Comparison of ENCODE assay signal across 9 mouse cellular contexts in genomic region chr11:114785892-114786291, GRCm38 (mm10). TPM values are rescaled to one million over a fixed set of nuclear protein-coding genes. Genes with fewer than 3 reads are reported as not detected.
DNase-seq lines count a peak whose midpoint lies in the region; ATAC-seq lines count a peak whose summit lies in the region.
"Had no signal": no experiment of that assay in that cellular context is flagged by ENCODE, and none has a peak within 500 bp of the region (broad histone marks: within the 10 kb centered on the region; RNA-seq: fewer than 3 reads in every experiment).

No protein-coding gene starts in this region.

- H3K27me3 ChIP-seq in kidney, embryonic 14.5 days (ENCODE audit: control insufficient read depth, insufficient read depth, low read length), result peaks cover 52% of the 10 kb centered on the region
- peaks cover 52% of the 10 kb centered on the region for H3K27me3 ChIP-seq in embryonic facial prominence, embryonic 11.5 days (ENCODE audit: control insufficient read depth, insufficient read depth, low read length)
- peaks cover 34% of the 10 kb centered on the region for H3K27me3 ChIP-seq in hindbrain, embryonic 14.5 days (ENCODE audit: control insufficient read depth, insufficient read depth, low read length)
- H3K27me3 ChIP-seq in midbrain, embryonic 16.5 days (ENCODE audit: control insufficient read depth, insufficient read depth, low read depth, low read length), result peaks cover 8% of the 10 kb centered on the region

- H3K9ac ChIP-seq in kidney, embryonic 14.5 days (ENCODE audit: low read depth, low read length), result no peak overlapping the region
- 0 out of 2 replicates have a peak overlapping the region, but pooled peaks have one; percentile 25 for H3K9ac ChIP-seq in embryonic facial prominence, embryonic 11.5 days (replicated peaks; ENCODE audit: low read length)
- H3K9ac ChIP-seq in hindbrain, embryonic 14.5 days, result peak overlapping the region; percentile 48
- peak overlapping the region; percentile 58 for H3K9ac ChIP-seq in midbrain, embryonic 16.5 days (ENCODE audit: low read depth, low read length)

- H3K27ac ChIP-seq in kidney, embryonic 14.5 days (ENCODE audit: low read depth, low read length), result no peak overlapping the region
- no peak overlapping the region for H3K27ac ChIP-seq in embryonic facial prominence, embryonic 11.5 days (replicated peaks; ENCODE audit: low read depth, low read length)
- H3K27ac ChIP-seq in hindbrain, embryonic 14.5 days, result no peak overlapping the region
- no peak overlapping the region for H3K27ac ChIP-seq in midbrain, embryonic 16.5 days (ENCODE audit: low read length)

- peaks cover 6% of the 10 kb centered on the region; the same call in 1 of the 2 replicates for H3K4me1 ChIP-seq in kidney, embryonic 14.5 days (ENCODE audit: control insufficient read depth, insufficient read depth, low read length)
- peaks cover 2% of the 10 kb centered on the region; the same call in 1 of the 2 replicates for H3K4me1 ChIP-seq in embryonic facial prominence, embryonic 11.5 days (ENCODE audit: control insufficient read depth, insufficient read depth, low read length)
- no peaks in the 10 kb centered on the region; the same call in none of the 2 replicates for H3K4me1 ChIP-seq in hindbrain, embryonic 14.5 days (replicated peaks; ENCODE audit: control insufficient read depth, insufficient read depth, low read length)
- peaks cover 8% of the 10 kb centered on the region; the same call in 1 of the 2 replicates for H3K4me1 ChIP-seq in midbrain, embryonic 16.5 days (ENCODE audit: control insufficient read depth, insufficient read depth, low read length)

- no peaks in the 10 kb centered on the region for H3K9me3 ChIP-seq in kidney, embryonic 14.5 days (ENCODE audit: control insufficient read depth, low read length)
- no peaks in the 10 kb centered on the region for H3K9me3 ChIP-seq in embryonic facial prominence, embryonic 11.5 days (replicated peaks; ENCODE audit: control insufficient read depth, low read length)
- H3K9me3 ChIP-seq in hindbrain, embryonic 14.5 days (ENCODE audit: control insufficient read depth, low read length), result no peaks in the 10 kb centered on the region
- H3K9me3 ChIP-seq in midbrain, embryonic 16.5 days (replicated peaks; ENCODE audit: control insufficient read depth, low read length, poor library complexity, severe bottlenecking), result no peaks in the 10 kb centered on the region

- no peak for ATAC-seq in kidney, embryonic 14.5 days (ENCODE audit: low FRiP score, low TSS enrichment)
- ATAC-seq in embryonic facial prominence, embryonic 11.5 days (replicated peaks; ENCODE audit: insufficient number of reproducible peaks, low FRiP score, low TSS enrichment, low read depth), result no peak
- no peak for ATAC-seq in hindbrain, embryonic 14.5 days (ENCODE audit: low FRiP score)
- ATAC-seq in midbrain, embryonic 16.5 days, result no peak

- no peaks in the 10 kb centered on the region for H3K36me3 ChIP-seq in kidney, embryonic 14.5 days (ENCODE audit: control insufficient read depth, insufficient read depth, low read length)
- H3K36me3 ChIP-seq in embryonic facial prominence, embryonic 11.5 days (replicated peaks; ENCODE audit: control insufficient read depth, insufficient read depth, low read depth, low read length), result no peaks in the 10 kb centered on the region
- no peaks in the 10 kb centered on the region for H3K36me3 ChIP-seq in hindbrain, embryonic 14.5 days (replicated peaks; ENCODE audit: control insufficient read depth, insufficient read depth)
- H3K36me3 ChIP-seq in midbrain, embryonic 16.5 days (ENCODE audit: control insufficient read depth, insufficient read depth, low read length), result no peaks in the 10 kb centered on the region

- peak overlapping the region; percentile 32 for H3K4me3 ChIP-seq in kidney, embryonic 14.5 days (ENCODE audit: low read length)
- peak overlapping the region; percentile 21 for H3K4me3 ChIP-seq in embryonic facial prominence, embryonic 11.5 days (ENCODE audit: low read depth, low read length)
- H3K4me3 ChIP-seq in hindbrain, embryonic 14.5 days (replicated peaks; ENCODE audit: low read length), result peak overlapping the region; percentile 25
- peak overlapping the region; percentile 30 for H3K4me3 ChIP-seq in midbrain, embryonic 16.5 days (ENCODE audit: low read depth, low read length)

- DNase-seq in kidney, postnatal 14 days, result no peak
- no peak for DNase-seq in embryonic facial prominence, embryonic 11.5 days (ENCODE audit: low spot score)
- DNase-seq in hindbrain, embryonic 14.5 days (ENCODE audit: low spot score), result no peak
- no peak for DNase-seq in frontal cortex, postnatal 25 days (ENCODE audit: low spot score in 2 of 2)
- DNase-seq in urinary bladder, postnatal 36 days (ENCODE audit: low spot score in 2 of 2), result no peak
- no peak for DNase-seq in gastrocnemius, postnatal 4 days (ENCODE audit: low spot score in 2 of 2)

- H3K4me2 ChIP-seq in kidney, embryonic 14.5 days (replicated peaks; ENCODE audit: low read depth, low read length), result peak overlapping the region; percentile 49
- H3K4me2 ChIP-seq in embryonic facial prominence, embryonic 11.5 days (ENCODE audit: low read depth, low read length), result peak overlapping the region; percentile 55
- H3K4me2 ChIP-seq in hindbrain, embryonic 14.5 days (replicated peaks), result peak overlapping the region; percentile 59
- H3K4me2 ChIP-seq in midbrain, embryonic 16.5 days (ENCODE audit: low read length), result peak overlapping the region; percentile 61

- WGBS in kidney, embryonic 14.5 days, result 49% methylated on average over 10 of the region's 10 CpGs
- WGBS in embryonic facial prominence, embryonic 11.5 days, result 51% methylated on average over 10 of the region's 10 CpGs
- 59% methylated on average over 10 of the region's 10 CpGs for WGBS in hindbrain, embryonic 14.5 days
- 49% methylated on average over 10 of the region's 10 CpGs for WGBS in midbrain, embryonic 16.5 days

RNA-seq across cellular contexts. Expression of gene Btbd17, which starts 9.9 kb away (rescaled TPM):
- 0.77 and 1.6 TPM in 2 replicates for polyA plus RNA-seq in kidney, embryonic 14.5 days (2014; fragmentation: Nextera tagmentation; extraction: Ambion mirVana)
- polyA plus RNA-seq in embryonic facial prominence, embryonic 11.5 days (2014; fragmentation: Nextera tagmentation; extraction: Ambion mirVana), result 9.5 and 9.8 TPM in 2 replicates
- 20.0 and 22.1 TPM in 2 replicates for polyA plus RNA-seq in hindbrain, embryonic 14.5 days (2014; fragmentation: Nextera tagmentation; extraction: Ambion mirVana)
- 19.6 and 20.6 TPM in 2 replicates for polyA plus RNA-seq in midbrain, embryonic 16.5 days (2015; fragmentation: Nextera tagmentation; extraction: Ambion mirVana)
- total RNA-seq in gastrocnemius, postnatal 4 days (2021), result 1 to 10 TPM; 3.6 to 4.4 TPM
- total RNA-seq: neutrophil, adult 5-6 weeks had no signal

RNA-seq across cellular contexts. Expression of gene Gpr142, which starts 12.8 kb away (rescaled TPM):
- 0.19 TPM in 1 of 2 replicates, not detected in the other for polyA plus RNA-seq in kidney, embryonic 14.5 days (2014; fragmentation: Nextera tagmentation; extraction: Ambion mirVana)
- polyA plus RNA-seq in embryonic facial prominence, embryonic 11.5 days (2014; fragmentation: Nextera tagmentation; extraction: Ambion mirVana), result not detected in 2 replicates
- not detected in 2 replicates for polyA plus RNA-seq in hindbrain, embryonic 14.5 days (2014; fragmentation: Nextera tagmentation; extraction: Ambion mirVana)
- not detected in 2 replicates for polyA plus RNA-seq in midbrain, embryonic 16.5 days (2015; fragmentation: Nextera tagmentation; extraction: Ambion mirVana)
- total RNA-seq in gastrocnemius, postnatal 4 days (2021), result not detected
- total RNA-seq: neutrophil, adult 5-6 weeks had no signal

RNA-seq across cellular contexts. Expression of gene Kif19a, which starts 20.7 kb away (rescaled TPM):
- polyA plus RNA-seq in kidney, embryonic 14.5 days (2014; fragmentation: Nextera tagmentation; extraction: Ambion mirVana), result 0.14 and 0.21 TPM in 2 replicates
- 0.81 and 2.1 TPM in 2 replicates for polyA plus RNA-seq in embryonic facial prominence, embryonic 11.5 days (2014; fragmentation: Nextera tagmentation; extraction: Ambion mirVana)
- 0.99 and 1.4 TPM in 2 replicates for polyA plus RNA-seq in hindbrain, embryonic 14.5 days (2014; fragmentation: Nextera tagmentation; extraction: Ambion mirVana)
- 0.47 and 0.67 TPM in 2 replicates for polyA plus RNA-seq in midbrain, embryonic 16.5 days (2015; fragmentation: Nextera tagmentation; extraction: Ambion mirVana)
- 1 to 10 TPM; 3.4 to 5.6 TPM for total RNA-seq in gastrocnemius, postnatal 4 days (2021)

RNA-seq across cellular contexts. Expression of gene Dnaic2, which starts 58.7 kb away (rescaled TPM):
- polyA plus RNA-seq in kidney, embryonic 14.5 days (2014; fragmentation: Nextera tagmentation; extraction: Ambion mirVana), result 0.28 and 0.36 TPM in 2 replicates
- polyA plus RNA-seq in embryonic facial prominence, embryonic 11.5 days (2014; fragmentation: Nextera tagmentation; extraction: Ambion mirVana), result 1.4 and 1.6 TPM in 2 replicates
- polyA plus RNA-seq in hindbrain, embryonic 14.5 days (2014; fragmentation: Nextera tagmentation; extraction: Ambion mirVana), result 1.9 and 2.5 TPM in 2 replicates
- polyA plus RNA-seq in midbrain, embryonic 16.5 days (2015; fragmentation: Nextera tagmentation; extraction: Ambion mirVana), result 2.2 and 3.1 TPM in 2 replicates
- total RNA-seq in gastrocnemius, postnatal 4 days (2021), result 1 to 10 TPM; 1.3 to 2.0 TPM
